Mouse (Mus musculus) kidney, embryonic 14.5 days (tissue): Measurements from ENCODE around the gene Gabrb3. TPM values are rescaled to one million over a fixed set of nuclear protein-coding genes. Genes with fewer than 3 reads are reported as not detected.
"Not testable (repeated sequence)": the region's sequence is repeated elsewhere in the genome, so short reads cannot be mapped to it uniquely, and the experiment has no call there.

Source experiments
- ATAC-seq: fragments of 200-750 bp; cut with Nextera tagmentation; 2 replicates; pipeline ENCODE4 v1.8.0; 2017; ENCODE audit warnings: moderate number of reproducible peaks, mild to moderate bottlenecking, moderate TSS enrichment, moderate library complexity; ENCODE audit not compliant: low FRiP score, low TSS enrichment
- H3K27ac ChIP-seq: fragments of 300-500 bp; sonication (generic); 2 replicates; pipeline ENCODE4 v1.5.1; 2014; ENCODE audit warnings: low read depth, mild to moderate bottlenecking, low read length, moderate library complexity, mixed read lengths
- H3K27me3 ChIP-seq: fragments of 300-500 bp; sonication (generic); 2 replicates; pipeline ENCODE4 v1.6.1; 2014; ENCODE audit warnings: mild to moderate bottlenecking, low read length; ENCODE audit not compliant: control insufficient read depth, insufficient read depth
- H3K36me3 ChIP-seq: fragments of 300-500 bp; sonication (generic); 2 replicates; pipeline ENCODE4 v1.6.1; 2014; ENCODE audit warnings: low read length, mixed read lengths; ENCODE audit not compliant: control insufficient read depth, insufficient read depth
- H3K4me1 ChIP-seq: fragments of 300-500 bp; sonication (generic); 2 replicates; pipeline ENCODE4 v1.6.1; 2014; ENCODE audit warnings: low read length, mixed read lengths; ENCODE audit not compliant: control insufficient read depth, insufficient read depth
- H3K4me2 ChIP-seq: fragments of 300-500 bp; sonication (generic); replicated peaks from 2 replicates; pipeline ENCODE4 v1.6.1; 2014; ENCODE audit warnings: low read depth, mild to moderate bottlenecking, low read length
- H3K4me3 ChIP-seq: fragments of 300-500 bp; sonication (generic); 2 replicates; pipeline ENCODE4 v1.5.1; 2014; ENCODE audit warnings: mild to moderate bottlenecking, low read length
- H3K9ac ChIP-seq: fragments of 300-500 bp; sonication (generic); 2 replicates; pipeline ENCODE4 v1.6.1; 2014; ENCODE audit warnings: low read depth, mild to moderate bottlenecking, low read length, moderate library complexity
- H3K9me3 ChIP-seq: fragments of 300-500 bp; sonication (generic); 2 replicates; pipeline ENCODE4 v1.6.1; 2016; ENCODE audit warnings: low read length; ENCODE audit not compliant: control insufficient read depth
- WGBS: fragments of 180-500 bp; shearing (Covaris S2); extraction: QIAGEN DNeasy Blood & Tissue Kit; methylation state at CpG from one replicate; pipeline ENCODE4 v1.1.7; 2014; 5-methylcytosine and 5-hydroxymethylcytosine counted together
- polyA plus RNA-seq: library from polyadenylated mRNA; unstranded; fragments of >200 nt; fragmentation: Nextera tagmentation; extraction: Ambion mirVana; gene quantifications from 2 replicates; pipeline ENCODE4 v1.2.1, GENCODE M21; 2014

Gene Gabrb3
- polyA plus RNA-seq, 1 experiment from 2014 or later: 1.2 TPM

- ATAC-seq: no peak
- Histone ChIP-seq H3K36me3 (no peaks in the 10 kb centered on the region), H3K4me3 (no peak overlapping the region), H3K4me1 (no peaks in the 10 kb centered on the region), H3K4me2 (no peak overlapping the region), H3K9me3 (no peaks in the 10 kb centered on the region), H3K27ac (no peak overlapping the region), H3K9ac (no peak overlapping the region), H3K27me3 (no peaks in the 10 kb centered on the region)
- WGBS: 75% methylated on average over 7 of the region's 7 CpGs
Observed at GRCm38 (mm10) chr7:57706976-57707740, 287.7 kb downstream of the Gabrb3 start.

DNA sequence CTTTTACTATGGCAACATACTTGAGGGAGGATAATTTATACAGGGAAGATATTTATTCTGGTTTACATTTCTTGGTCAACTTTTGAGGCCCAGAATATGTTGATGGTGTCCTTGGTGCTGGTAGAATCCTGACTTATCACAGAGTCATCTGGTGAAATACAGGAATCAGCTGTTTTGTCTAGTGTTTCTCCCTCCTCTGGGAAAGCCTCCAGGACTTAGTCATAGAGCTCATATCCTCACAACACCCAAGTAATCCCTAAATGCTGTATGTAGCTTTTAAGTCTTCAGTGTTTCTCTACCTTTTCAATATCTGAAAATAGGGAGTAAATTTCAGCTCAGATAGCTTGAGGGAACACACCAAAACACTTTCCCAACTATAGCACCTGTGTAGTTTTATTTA is 292.2 kb downstream of the Gabrb3 start:
- H3K9me3 ChIP-seq: no peaks in the 10 kb centered on the region
- H3K4me1 ChIP-seq: no peaks in the 10 kb centered on the region
- no peak overlapping the region for H3K9ac ChIP-seq
- H3K4me3 ChIP-seq: no peak overlapping the region
- no peaks in the 10 kb centered on the region for H3K36me3 ChIP-seq
- no peak overlapping the region for H3K27ac ChIP-seq
- H3K4me2 ChIP-seq: no peak overlapping the region
- no peak for ATAC-seq
- no peaks in the 10 kb centered on the region for H3K27me3 ChIP-seq

DNA sequence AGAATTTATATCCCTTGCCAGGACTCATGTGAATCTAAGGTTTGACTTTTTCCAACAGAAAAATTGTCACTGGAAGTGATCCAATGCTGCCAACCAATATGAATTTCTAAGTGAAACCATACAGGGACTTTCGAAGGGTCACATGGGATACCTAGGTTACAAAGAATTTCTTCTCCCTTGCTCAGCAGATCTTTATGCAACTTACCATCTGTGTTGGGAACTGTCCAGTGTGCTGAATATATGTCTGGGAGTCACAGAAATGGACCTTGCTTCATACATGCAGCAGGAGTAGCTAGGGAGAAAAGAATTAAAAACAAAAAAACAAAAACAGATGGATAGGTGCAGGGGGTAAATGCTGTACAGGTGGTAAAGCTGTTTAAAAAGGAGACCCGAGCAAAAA is 327.3 kb downstream of the Gabrb3 start:
- Histone ChIP-seq H3K9me3 (no peaks in the 10 kb centered on the region), H3K4me3 (no peak overlapping the region), H3K4me2 (no peak overlapping the region), H3K36me3 (no peaks in the 10 kb centered on the region), H3K27ac (no peak overlapping the region), H3K4me1 (no peaks in the 10 kb centered on the region), H3K27me3 (no peaks in the 10 kb centered on the region), H3K9ac (no peak overlapping the region)
- no peak for ATAC-seq
- 76% methylated on average over 2 of the region's 2 CpGs for WGBS

GRCm38 (mm10) chr7:57760466-57760865 is 341.0 kb downstream of the Gabrb3 start:
- Histone ChIP-seq H3K27me3 (no peaks in the 10 kb centered on the region), H3K4me3 (no peak overlapping the region), H3K36me3 (no peaks in the 10 kb centered on the region), H3K4me2 (no peak overlapping the region), H3K9ac (no peak overlapping the region), H3K27ac (no peak overlapping the region), H3K9me3 (no peaks in the 10 kb centered on the region), H3K4me1 (no peaks in the 10 kb centered on the region)
- 87% methylated on average over 5 of the region's 5 CpGs for WGBS
- no peak for ATAC-seq

- Histone ChIP-seq H3K27ac (no peak overlapping the region), H3K9me3 (no peaks in the 10 kb centered on the region), H3K27me3 (no peaks in the 10 kb centered on the region), H3K9ac (no peak overlapping the region), H3K4me2 (no peak overlapping the region), H3K4me1 (no peaks in the 10 kb centered on the region), H3K4me3 (no peak overlapping the region), H3K36me3 (no peaks in the 10 kb centered on the region)
- 77% methylated on average over 5 of the region's 5 CpGs for WGBS
- no peak for ATAC-seq
Observed at GRCm38 (mm10) chr7:57778754-57779153, 359.3 kb downstream of the Gabrb3 start.

GRCm38 (mm10) chr7:57786102-57786501 is 366.6 kb downstream of the Gabrb3 start:
- H3K27ac ChIP-seq, H3K4me1 ChIP-seq, ATAC-seq, H3K27me3 ChIP-seq, H3K9me3 ChIP-seq, H3K36me3 ChIP-seq, H3K4me3 ChIP-seq, H3K4me2 ChIP-seq, H3K9ac ChIP-seq: not testable (repeated sequence)
- 78% methylated on average over 2 of the region's 2 CpGs for WGBS

DNA sequence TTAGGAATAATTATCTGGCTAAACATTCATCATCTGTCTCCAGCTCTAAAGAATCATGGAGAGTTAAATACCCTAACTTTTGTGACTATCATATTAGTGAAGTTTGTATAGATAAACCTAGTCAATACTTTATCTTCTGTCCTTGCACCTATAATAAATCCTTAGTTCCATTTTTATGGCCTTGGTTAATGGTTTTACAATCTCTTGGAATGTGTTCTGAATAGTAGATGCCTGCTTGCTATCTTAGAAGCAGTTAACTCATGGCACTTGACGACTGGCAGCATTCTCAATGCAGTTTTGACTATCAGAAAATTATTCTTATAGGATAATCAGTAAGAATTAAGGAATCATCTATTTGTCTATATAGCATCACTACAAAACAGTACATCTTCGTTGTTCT is 368.0 kb downstream of the Gabrb3 start:
- H3K4me2 ChIP-seq: no peak overlapping the region
- no peak overlapping the region for H3K27ac ChIP-seq
- H3K4me1 ChIP-seq: no peaks in the 10 kb centered on the region
- no peaks in the 10 kb centered on the region for H3K27me3 ChIP-seq
- no peak for ATAC-seq
- H3K9me3 ChIP-seq: no peaks in the 10 kb centered on the region
- H3K4me3 ChIP-seq: no peak overlapping the region
- H3K36me3 ChIP-seq: no peaks in the 10 kb centered on the region
- H3K9ac ChIP-seq: no peak overlapping the region
- 37% methylated on average over 2 of the region's 2 CpGs for WGBS

GRCm38 (mm10) chr7:57803266-57803665 is 383.8 kb downstream of the Gabrb3 start:
- ATAC-seq: no peak
- no peak overlapping the region for H3K27ac ChIP-seq
- no peaks in the 10 kb centered on the region for H3K27me3 ChIP-seq
- no peak overlapping the region for H3K4me2 ChIP-seq
- H3K36me3 ChIP-seq: no peaks in the 10 kb centered on the region
- no peak overlapping the region for H3K9ac ChIP-seq
- H3K9me3 ChIP-seq: no peaks in the 10 kb centered on the region
- H3K4me3 ChIP-seq: no peak overlapping the region
- no peaks in the 10 kb centered on the region for H3K4me1 ChIP-seq
- 90% methylated on average over 1 of the region's 1 CpGs for WGBS

DNA sequence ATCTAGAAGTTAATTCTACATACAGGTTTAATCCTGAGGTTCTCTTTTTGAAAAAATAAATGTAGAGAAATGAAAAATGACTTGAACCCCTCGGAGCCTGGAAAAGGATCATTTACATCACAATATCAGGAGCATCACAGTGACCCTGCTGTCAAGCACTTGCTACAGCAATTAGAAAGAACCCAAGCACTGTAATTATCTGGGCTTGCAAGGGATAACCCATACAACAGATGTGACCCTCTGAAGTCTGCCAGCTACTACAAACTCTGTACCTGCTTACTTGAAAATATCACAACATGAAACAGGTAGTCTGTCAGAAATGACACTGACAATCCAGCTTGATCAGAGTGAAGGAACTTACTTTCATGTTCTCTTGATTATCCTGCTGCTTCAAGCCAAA is 394.2 kb downstream of the Gabrb3 start:
- Histone ChIP-seq H3K4me3 (no peak overlapping the region), H3K36me3 (no peaks in the 10 kb centered on the region), H3K4me2 (no peak overlapping the region), H3K27me3 (no peaks in the 10 kb centered on the region), H3K4me1 (no peaks in the 10 kb centered on the region), H3K27ac (no peak overlapping the region), H3K9me3 (no peaks in the 10 kb centered on the region), H3K9ac (no peak overlapping the region)
- 50% methylated on average over 1 of the region's 1 CpGs for WGBS
- no peak for ATAC-seq
